Mouse (Mus musculus) brain, embryonic 18.5 days (tissue): ENCODE data around the gene Arhgef40.
"Not testable (repeated sequence)": the region's sequence is repeated elsewhere in the genome, so short reads cannot be mapped to it uniquely, and the experiment has no call there.

Source experiments
- DNase-seq: peaks from one replicate; pipeline ENCODE4 v3.0.0-alpha.2; 2012; ENCODE audit warnings: low read depth, low spot score

Gene Arhgef40

GRCm38 (mm10) chr14:52018248-52019050, 33.9 kb downstream of the Arhgef40 start:
- no peak for DNase-seq

- DNase-seq = no peak
Measured at GRCm38 (mm10) chr14:52019051-52019589, 34.6 kb downstream of the Arhgef40 start.

- DNase-seq = peak; percentile 95
Measured at GRCm38 (mm10) chr14:52019590-52020340, 35.2 kb downstream of the Arhgef40 start.

GRCm38 (mm10) chr14:52020486-52021137, 36.1 kb downstream of the Arhgef40 start, which contains the start of gene Zfp219:
Zfp219 (minus strand) TSS chr14:52020733.
- peak; percentile 61 for DNase-seq

- no peak for DNase-seq
Measured at GRCm38 (mm10) chr14:52021138-52021529, 36.6 kb downstream of the Arhgef40 start.

- DNase-seq = no peak
Measured at GRCm38 (mm10) chr14:52021568-52022212, 37.2 kb downstream of the Arhgef40 start.

- no peak for DNase-seq
Measured at GRCm38 (mm10) chr14:52022244-52022708, 37.8 kb downstream of the Arhgef40 start.

GRCm38 (mm10) chr14:52022709-52023459, 38.4 kb downstream of the Arhgef40 start:
- no peak for DNase-seq

GRCm38 (mm10) chr14:52024133-52024532, 39.6 kb downstream of the Arhgef40 start:
- DNase-seq = no peak

GRCm38 (mm10) chr14:52026342-52026741, 41.8 kb downstream of the Arhgef40 start:
- no peak for DNase-seq

- no peak for DNase-seq
Measured at GRCm38 (mm10) chr14:52035926-52036325, 51.4 kb downstream of the Arhgef40 start.

- no peak for DNase-seq
Measured at GRCm38 (mm10) chr14:52039332-52039731, 54.8 kb downstream of the Arhgef40 start.

GRCm38 (mm10) chr14:52042359-52042758, 57.8 kb downstream of the Arhgef40 start, which contains the start of gene Olfr221:
Olfr221 (minus strand) TSS chr14:52042459.
- not testable (repeated sequence) for DNase-seq

- DNase-seq = no peak
Measured at GRCm38 (mm10) chr14:52043446-52043845, 58.9 kb downstream of the Arhgef40 start.

- no peak for DNase-seq
Measured at GRCm38 (mm10) chr14:52044901-52045678, 60.6 kb downstream of the Arhgef40 start.

GRCm38 (mm10) chr14:52045966-52046565, 61.5 kb downstream of the Arhgef40 start:
- DNase-seq = no peak

GRCm38 (mm10) chr14:52052720-52053119, 68.2 kb downstream of the Arhgef40 start:
- not testable (repeated sequence) for DNase-seq
